Mouse (Mus musculus) C2C12 (cell line): ENCODE data around the gene Hoxd10. TPM values are rescaled to one million over a fixed set of nuclear protein-coding genes. Genes with fewer than 3 reads are reported as not detected.

ENCODE experiments used
- H3K27me3 ChIP-seq: one replicate; pipeline ENCODE4 v1.6.1; 2011; ENCODE audit not compliant: control insufficient read depth, insufficient read depth, insufficient read length
- H3K36me3 ChIP-seq: one replicate; pipeline ENCODE4 v1.6.1; 2011; ENCODE audit not compliant: control insufficient read depth, insufficient read depth
- H3K4me3 ChIP-seq: one replicate; pipeline ENCODE4 v1.5.1; 2011; ENCODE audit warnings: mild to moderate bottlenecking, control low read depth; ENCODE audit not compliant: poor library complexity, insufficient read depth, severe bottlenecking
- H3K79me2 ChIP-seq: one replicate; pipeline ENCODE4 v1.6.1; 2011; ENCODE audit not compliant: control insufficient read depth, insufficient read depth
- H3K79me3 ChIP-seq: one replicate; pipeline ENCODE4 v1.6.1; 2011; ENCODE audit warnings: low read depth, control low read depth
- H3ac ChIP-seq: one replicate; pipeline ENCODE3; 2011; ENCODE audit warnings: low read depth; ENCODE audit not compliant: control insufficient read depth, insufficient read length
- CEBPB ChIP-seq: IDR thresholded peaks from one replicate; pipeline ENCODE4 v1.6.1; 2011; ENCODE audit warnings: low read depth, mild to moderate bottlenecking, control low read depth, moderate library complexity
- CTCF ChIP-seq: IDR thresholded peaks from one replicate; pipeline ENCODE4 v1.5.1; 2011; ENCODE audit not compliant: control insufficient read depth, insufficient read depth, insufficient read length
- FOSL1 ChIP-seq: IDR thresholded peaks from one replicate; pipeline ENCODE4 v1.8.0; 2011; ENCODE audit warnings: mild to moderate bottlenecking, low read length; ENCODE audit not compliant: poor library complexity, insufficient read depth, severe bottlenecking
- MAX ChIP-seq: IDR thresholded peaks from one replicate; pipeline ENCODE4 v1.6.1; 2011; ENCODE audit warnings: mild to moderate bottlenecking, control low read depth
- MYOD1 ChIP-seq: IDR thresholded peaks from one replicate; pipeline ENCODE4 v1.6.1; 2011; ENCODE audit warnings: low read depth; ENCODE audit not compliant: control insufficient read depth, insufficient read length
- MYOG ChIP-seq: IDR thresholded peaks from one replicate; pipeline ENCODE4 v1.6.1; 2011; ENCODE audit not compliant: control insufficient read depth, insufficient read length; ENCODE audit errors: extremely low read depth
- USF1 ChIP-seq: IDR thresholded peaks from one replicate; pipeline ENCODE4 v1.6.1; 2011; ENCODE audit warnings: low read depth, mild to moderate bottlenecking, control low read depth, moderate library complexity
- polyA plus RNA-seq: library from polyadenylated mRNA; unstranded; fragments of >200 nt; fragmentation: generic; extraction: Trizol; gene quantifications from one replicate; pipeline ENCODE4 v1.2.1, GENCODE M21; 2012; ENCODE audit warnings: missing spikeins

Hoxd10 gene
- polyA plus RNA-seq, 1 experiment, result not detected

DNA sequence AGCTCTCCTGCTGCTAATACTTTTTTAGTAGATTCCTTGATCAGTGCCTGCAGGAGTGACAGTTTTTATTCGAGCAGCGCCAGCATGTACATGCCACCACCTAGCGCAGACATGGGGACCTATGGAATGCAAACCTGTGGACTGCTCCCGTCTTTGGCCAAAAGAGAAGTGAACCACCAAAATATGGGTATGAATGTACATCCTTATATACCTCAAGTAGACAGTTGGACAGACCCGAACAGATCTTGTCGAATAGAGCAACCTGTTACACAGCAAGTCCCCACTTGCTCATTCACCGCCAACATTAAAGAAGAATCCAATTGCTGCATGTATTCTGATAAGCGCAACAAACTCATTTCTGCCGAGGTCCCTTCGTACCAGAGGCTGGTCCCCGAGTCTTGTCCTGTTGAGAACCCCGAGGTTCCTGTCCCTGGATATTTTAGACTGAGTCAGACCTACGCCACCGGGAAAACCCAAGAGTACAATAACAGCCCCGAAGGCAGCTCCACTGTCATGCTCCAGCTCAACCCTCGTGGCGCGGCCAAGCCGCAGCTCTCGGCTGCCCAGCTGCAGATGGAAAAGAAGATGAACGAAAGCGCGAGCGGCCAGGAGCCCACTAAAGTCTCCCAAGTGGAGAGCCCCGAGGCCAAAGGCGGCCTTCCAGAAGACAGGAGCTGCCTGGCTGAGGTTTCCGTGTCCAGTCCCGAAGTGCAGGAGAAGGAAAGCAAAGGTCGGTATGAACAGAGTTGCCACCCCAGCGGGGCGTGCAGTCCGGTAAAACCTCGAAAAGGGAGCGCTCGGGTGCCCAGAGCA, 477 bp downstream of the Hoxd10 start:
- TF ChIP-seq USF1, result no peak
- no peak for TF ChIP-seq MAX
- no peak for TF ChIP-seq FOSL1
- TF ChIP-seq MYOG, result no peak
- no peak for TF ChIP-seq CEBPB
- no peak for TF ChIP-seq CTCF
- no peak for TF ChIP-seq MYOD1
- Histone ChIP-seq H3K79me3 (no peaks in the 10 kb centered on the region), H3K36me3 (no peaks in the 10 kb centered on the region), H3K79me2 (no peaks in the 10 kb centered on the region), H3K27me3 (peaks cover 71% of the 10 kb centered on the region), H3ac (no peak overlapping the region), H3K4me3 (no peak overlapping the region)

GRCm38 (mm10) chr2:74692808-74693431, 1.2 kb downstream of the Hoxd10 start:
- Histone ChIP-seq H3K27me3 (peaks cover 71% of the 10 kb centered on the region), H3K79me3 (no peaks in the 10 kb centered on the region), H3K4me3 (no peak overlapping the region), H3K79me2 (no peaks in the 10 kb centered on the region), H3K36me3 (no peaks in the 10 kb centered on the region), H3ac (no peak overlapping the region)
- TF ChIP-seq MYOD1 (no peak), MYOG (no peak), MAX (no peak), USF1 (no peak), CEBPB (no peak), CTCF (no peak)

DNA sequence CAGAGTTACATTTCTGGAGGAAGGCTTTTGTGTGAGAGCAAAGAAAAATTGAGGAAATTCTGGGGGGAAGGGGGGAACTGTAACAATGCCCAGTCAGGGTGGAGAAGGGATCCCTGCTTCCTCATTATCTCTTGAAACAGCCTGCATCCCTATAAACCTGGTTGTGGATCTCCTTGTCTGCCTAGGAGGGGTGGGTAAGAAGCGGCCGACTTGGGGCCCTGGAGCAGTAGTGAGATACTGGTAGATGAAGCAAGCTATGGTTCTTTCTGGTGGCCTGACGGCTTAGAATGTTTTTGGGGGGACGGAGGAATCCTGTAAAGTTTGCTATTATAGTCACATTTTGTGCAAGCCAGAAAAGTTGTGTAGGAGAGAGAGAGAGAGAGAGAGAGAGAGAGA, 1.7 kb downstream of the Hoxd10 start:
- H3K79me3 ChIP-seq, result no peaks in the 10 kb centered on the region
- H3K79me2 ChIP-seq, result no peaks in the 10 kb centered on the region
- H3K36me3 ChIP-seq, result no peaks in the 10 kb centered on the region
- TF ChIP-seq CEBPB (no peak), MAX (no peak), FOSL1 (no peak), USF1 (no peak), MYOG (no peak), CTCF (no peak), MYOD1 (no peak)
- no peak overlapping the region for H3K4me3 ChIP-seq
- peaks cover 74% of the 10 kb centered on the region for H3K27me3 ChIP-seq
- no peak overlapping the region for H3ac ChIP-seq

DNA sequence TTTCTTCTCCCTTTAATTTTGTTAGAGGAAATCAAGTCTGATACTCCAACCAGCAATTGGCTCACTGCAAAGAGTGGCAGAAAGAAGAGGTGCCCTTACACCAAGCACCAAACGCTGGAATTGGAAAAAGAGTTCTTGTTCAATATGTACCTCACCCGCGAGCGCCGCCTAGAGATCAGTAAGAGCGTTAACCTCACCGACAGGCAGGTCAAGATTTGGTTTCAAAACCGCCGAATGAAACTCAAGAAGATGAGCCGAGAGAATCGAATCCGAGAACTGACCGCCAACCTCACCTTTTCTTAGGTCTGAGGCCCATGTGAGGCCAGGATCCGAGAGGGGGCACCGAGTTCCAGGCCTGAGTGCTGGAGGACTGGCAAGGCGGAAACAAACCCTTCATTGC, 2.3 kb downstream of the Hoxd10 start:
- Histone ChIP-seq H3K27me3 (peaks cover 78% of the 10 kb centered on the region), H3K79me3 (no peaks in the 10 kb centered on the region), H3K36me3 (no peaks in the 10 kb centered on the region), H3K79me2 (no peaks in the 10 kb centered on the region), H3K4me3 (no peak overlapping the region), H3ac (no peak overlapping the region)
- TF ChIP-seq MAX, result no peak
- no peak for TF ChIP-seq FOSL1
- TF ChIP-seq CEBPB, result no peak
- no peak for TF ChIP-seq USF1

GRCm38 (mm10) chr2:74695383-74695782, 3.7 kb downstream of the Hoxd10 start:
- no peak overlapping the region for H3K4me3 ChIP-seq
- peaks cover 81% of the 10 kb centered on the region for H3K27me3 ChIP-seq

More at GRCm38 (mm10) chr2:74695383-74695782, 3.7 kb downstream of the Hoxd10 start:
- TF ChIP-seq CEBPB (no peak), MYOG (no peak), MAX (no peak), FOSL1 (no peak), MYOD1 (no peak), CTCF (no peak), USF1 (no peak)
- Histone ChIP-seq H3K79me2 (no peaks in the 10 kb centered on the region), H3K79me3 (no peaks in the 10 kb centered on the region), H3K36me3 (no peaks in the 10 kb centered on the region), H3ac (no peak overlapping the region)
